8 mouse cellular contexts compared by ENCODE assay signal in the genomic region with DNA sequence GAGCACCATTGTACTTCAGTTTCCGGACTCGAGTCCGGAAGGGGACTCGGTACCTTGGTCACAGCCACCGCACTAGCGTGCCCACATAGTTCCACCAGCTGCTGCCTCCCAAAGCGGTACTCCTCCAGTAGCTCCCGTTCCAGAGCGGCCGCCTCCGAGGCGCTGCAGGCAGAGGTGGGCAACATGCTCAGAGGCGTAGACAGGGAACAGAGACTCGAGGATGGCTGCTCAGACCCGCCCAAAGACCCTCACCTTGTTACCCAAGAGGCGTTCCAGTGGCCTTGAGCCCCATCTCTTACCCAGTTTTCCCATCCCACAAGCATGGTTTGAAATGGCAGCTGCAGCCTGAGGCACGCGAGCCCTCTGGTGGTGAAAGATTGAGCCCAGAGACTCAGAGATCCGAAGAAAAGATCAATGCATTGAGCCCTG. TPM values are rescaled to one million over a fixed set of nuclear protein-coding genes. Genes with fewer than 3 reads are reported as not detected.
DNase-seq lines count a peak whose midpoint lies in the region; ATAC-seq and TF ChIP-seq lines count a peak whose summit lies in the region.

No protein-coding gene starts in this region.

- 37% methylated on average over 19 of the region's 19 CpGs for WGBS in heart, embryonic 11.5 days (ENCODE audit: insufficient replicate concordance)
- 34% methylated on average over 19 of the region's 19 CpGs for WGBS in heart, embryonic 12.5 days

- no peak overlapping the region for H3K27ac ChIP-seq in heart, embryonic 11.5 days (ENCODE audit: low read depth, low read length)
- H3K27ac ChIP-seq in heart, embryonic 12.5 days (ENCODE audit: poor library complexity, severe bottlenecking): no peak overlapping the region
- no peak overlapping the region for H3K27ac ChIP-seq in ES-Bruce4 (ENCODE audit: insufficient read depth, low read length)

- H3K9ac ChIP-seq in heart, embryonic 11.5 days (ENCODE audit: low read depth, low read length): no peak overlapping the region
- H3K9ac ChIP-seq in heart, embryonic 12.5 days: no peak overlapping the region
- H3K9ac ChIP-seq in ES-Bruce4 (ENCODE audit: low read depth, poor library complexity, severe bottlenecking): peak overlapping the region; percentile 28; the same call in 1 of the 2 replicates

- peaks cover 53% of the 10 kb centered on the region for H3K27me3 ChIP-seq in heart, embryonic 11.5 days (ENCODE audit: control insufficient read depth, insufficient read depth, low read length)
- peaks cover 55% of the 10 kb centered on the region for H3K27me3 ChIP-seq in heart, embryonic 12.5 days (replicated peaks)
- 0 out of 2 replicates have a peak, but pooled peaks cover 2% of the 10 kb centered on the region for H3K27me3 ChIP-seq in ES-Bruce4 (ENCODE audit: control insufficient read depth, insufficient read depth, low read length, poor library complexity, severe bottlenecking)

- H3K36me3 ChIP-seq in heart, embryonic 11.5 days (ENCODE audit: control insufficient read depth, insufficient read depth, low read length): peaks cover 7% of the 10 kb centered on the region
- H3K36me3 ChIP-seq in heart, embryonic 12.5 days: peaks cover 28% of the 10 kb centered on the region
- no peaks in the 10 kb centered on the region for H3K36me3 ChIP-seq in ES-Bruce4 (ENCODE audit: control insufficient read depth, insufficient read depth, low read length, poor library complexity, severe bottlenecking)

- no peak overlapping the region for H3K4me3 ChIP-seq in heart, embryonic 11.5 days (ENCODE audit: low read depth, low read length)
- H3K4me3 ChIP-seq in heart, embryonic 12.5 days: no peak overlapping the region
- H3K4me3 ChIP-seq in ES-Bruce4 (ENCODE audit: low read depth, low read length): peak overlapping the region; percentile 15

- TF ChIP-seq EP300 in ES-Bruce4 (IDR thresholded peaks at IDR 0.05; ENCODE audit: insufficient read depth, low read depth, low read length): no peak

- no peak for ATAC-seq in heart, embryonic 11.5 days (replicated peaks; ENCODE audit: insufficient number of reproducible peaks, low FRiP score, low TSS enrichment)
- ATAC-seq in heart, embryonic 12.5 days (ENCODE audit: insufficient number of reproducible peaks, low FRiP score): no peak

- TF ChIP-seq CTCF in ES-Bruce4 (IDR thresholded peaks at IDR 0.05; ENCODE audit: low read depth, low read length): peak; percentile 86

- H3K9me3 ChIP-seq in heart, embryonic 11.5 days (replicated peaks; ENCODE audit: control insufficient read depth, low read length): no peaks in the 10 kb centered on the region
- H3K9me3 ChIP-seq in heart, embryonic 12.5 days (replicated peaks): no peaks in the 10 kb centered on the region
- no peaks in the 10 kb centered on the region for H3K9me3 ChIP-seq in ES-Bruce4 (replicated peaks; ENCODE audit: control insufficient read depth, insufficient read depth, low read length, poor library complexity, severe bottlenecking)

- H3K4me1 ChIP-seq in heart, embryonic 11.5 days (ENCODE audit: control insufficient read depth, insufficient read depth, low read length): peaks cover 36% of the 10 kb centered on the region
- H3K4me1 ChIP-seq in heart, embryonic 12.5 days (replicated peaks): peaks cover 65% of the 10 kb centered on the region
- peaks cover 6% of the 10 kb centered on the region for H3K4me1 ChIP-seq in ES-Bruce4 (ENCODE audit: control insufficient read depth, insufficient read depth, low read length)

- peak overlapping the region; percentile 11; the same call in 1 of the 2 replicates for H3K4me2 ChIP-seq in heart, embryonic 11.5 days
- no peak overlapping the region for H3K4me2 ChIP-seq in heart, embryonic 12.5 days

- DNase-seq in embryo, embryonic 11 days: peak; percentile 77
- DNase-seq in layer of hippocampus, adult 18-20 months (ENCODE audit: low spot score in 2 of 2): peak; percentile 65 to 81
- DNase-seq in lung, postnatal 10 days: peak; percentile 65
- peak; percentile 70 for DNase-seq in right cerebral cortex, postnatal 4 days
- no peak for DNase-seq in yolk sac, embryonic 10.5 days (ENCODE audit: low spot score)

- TF ChIP-seq POLR2A in ES-Bruce4 (IDR thresholded peaks at IDR 0.05; ENCODE audit: insufficient read depth, low read length): no peak

RNA-seq across cellular contexts. Expression of gene Cilp2, which starts 3.3 kb away (rescaled TPM):
- polyA plus RNA-seq in heart, embryonic 11.5 days (2014; fragmentation: Nextera tagmentation; extraction: Ambion mirVana): 0.21 and 0.49 TPM in 2 replicates
- 0.78 and 0.82 TPM in 2 replicates for polyA plus RNA-seq in heart, embryonic 12.5 days (2016; fragmentation: Nextera tagmentation; extraction: Ambion mirVana)
- polyA plus RNA-seq in ES-Bruce4 (2011; ENCODE audit: insufficient read depth, insufficient read length, low read depth, missing spikeins): 0.96 and 1.2 TPM in 2 replicates
- total RNA-seq in layer of hippocampus, adult 18-20 months (2021): under 1 TPM; 0.48 to 0.59 TPM

RNA-seq across cellular contexts. Expression of gene Tssk6, which starts 11.2 kb away (rescaled TPM):
- polyA plus RNA-seq in heart, embryonic 11.5 days (2014; fragmentation: Nextera tagmentation; extraction: Ambion mirVana): 1.6 and 1.8 TPM in 2 replicates
- polyA plus RNA-seq in heart, embryonic 12.5 days (2016; fragmentation: Nextera tagmentation; extraction: Ambion mirVana): 1.9 and 3.1 TPM in 2 replicates
- not detected in 2 replicates for polyA plus RNA-seq in ES-Bruce4 (2011; ENCODE audit: insufficient read depth, insufficient read length, low read depth, missing spikeins)
- under 1 TPM; 0.25 to 0.33 TPM for total RNA-seq in layer of hippocampus, adult 18-20 months (2021)

RNA-seq across cellular contexts. Expression of gene Ndufa13, which starts 11.5 kb away (rescaled TPM):
- 270 and 275 TPM in 2 replicates for polyA plus RNA-seq in heart, embryonic 11.5 days (2014; fragmentation: Nextera tagmentation; extraction: Ambion mirVana)
- 309 and 314 TPM in 2 replicates for polyA plus RNA-seq in heart, embryonic 12.5 days (2016; fragmentation: Nextera tagmentation; extraction: Ambion mirVana)
- 70.5 and 70.8 TPM in 2 replicates for polyA plus RNA-seq in ES-Bruce4 (2011; ENCODE audit: insufficient read depth, insufficient read length, low read depth, missing spikeins)
- 100 to 1,000 TPM; 154 to 158 TPM for total RNA-seq in layer of hippocampus, adult 18-20 months (2021)

RNA-seq across cellular contexts. Expression of gene Yjefn3, which starts 11.7 kb away (rescaled TPM):
- polyA plus RNA-seq in heart, embryonic 11.5 days (2014; fragmentation: Nextera tagmentation; extraction: Ambion mirVana): 5.5 and 7.0 TPM in 2 replicates
- polyA plus RNA-seq in heart, embryonic 12.5 days (2016; fragmentation: Nextera tagmentation; extraction: Ambion mirVana): 7.4 and 8.9 TPM in 2 replicates
- 3.4 and 4.2 TPM in 2 replicates for polyA plus RNA-seq in ES-Bruce4 (2011; ENCODE audit: insufficient read depth, insufficient read length, low read depth, missing spikeins)
- 10 to 100 TPM; 37.5 to 39.6 TPM for total RNA-seq in layer of hippocampus, adult 18-20 months (2021)

RNA-seq across cellular contexts. Expression of gene Pbx4, which starts 58.5 kb away (rescaled TPM):
- polyA plus RNA-seq in heart, embryonic 11.5 days (2014; fragmentation: Nextera tagmentation; extraction: Ambion mirVana): 4.0 and 6.0 TPM in 2 replicates
- polyA plus RNA-seq in heart, embryonic 12.5 days (2016; fragmentation: Nextera tagmentation; extraction: Ambion mirVana): 4.7 TPM in 2 replicates
- polyA plus RNA-seq in ES-Bruce4 (2011; ENCODE audit: insufficient read depth, insufficient read length, low read depth, missing spikeins): 22.4 and 26.7 TPM in 2 replicates
- 10 to 100 TPM; 12.4 to 14.0 TPM for total RNA-seq in layer of hippocampus, adult 18-20 months (2021)
